Mouse (Mus musculus): Measurements from ENCODE around the gene Stard3. TPM values are rescaled to one million over a fixed set of nuclear protein-coding genes. Genes with fewer than 3 reads are reported as not detected.

Stard3 gene
- polyA plus RNA-seq, 1 experiment from 2014 or later = 28.9 TPM

DNA sequence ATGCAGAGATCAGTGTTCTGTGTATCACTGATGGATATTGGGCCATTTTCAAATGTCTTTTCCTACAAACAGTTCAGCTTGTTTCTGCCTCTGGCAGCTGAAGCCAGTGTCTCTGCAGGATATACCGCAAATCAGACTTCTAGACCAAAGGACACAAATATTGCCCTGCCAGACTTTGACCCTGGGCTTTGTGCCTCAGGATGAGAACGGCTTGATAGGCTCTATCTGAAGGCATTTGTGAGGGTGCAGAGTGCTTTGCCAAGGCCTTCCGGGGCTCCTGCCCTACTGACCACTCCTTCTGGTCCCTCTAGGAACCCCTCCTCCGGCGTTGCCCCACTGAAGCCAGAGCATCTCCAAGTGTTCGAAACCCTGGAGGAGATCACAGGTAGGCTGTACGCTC lies 68.4 kb downstream of the Stard3 start:
- H3K9me3 ChIP-seq (ENCODE audit: control insufficient read depth, low read length) = no peaks in the 10 kb centered on the region
- no peak overlapping the region for H3K27ac ChIP-seq (ENCODE audit: low read depth, low read length)
- H3K9ac ChIP-seq (ENCODE audit: low read depth, low read length) = no peak overlapping the region
- WGBS = 84% methylated on average over 7 of the region's 7 CpGs
- H3K4me3 ChIP-seq (ENCODE audit: low read depth, low read length) = no peak overlapping the region
- no peak overlapping the region for H3K4me2 ChIP-seq
- ATAC-seq (replicated peaks; ENCODE audit: low FRiP score) = no peak
- no peaks in the 10 kb centered on the region; the same call in 1 of the 2 replicates for H3K36me3 ChIP-seq (ENCODE audit: control insufficient read depth, insufficient read depth, low read length)
- no peaks in the 10 kb centered on the region for H3K4me1 ChIP-seq (replicated peaks; ENCODE audit: control insufficient read depth, insufficient read depth, low read length)
- H3K27me3 ChIP-seq (replicated peaks; ENCODE audit: control insufficient read depth, insufficient read depth, low read length) = no peaks in the 10 kb centered on the region
- no peak for DNase-seq (ENCODE audit: low spot score)

DNA sequence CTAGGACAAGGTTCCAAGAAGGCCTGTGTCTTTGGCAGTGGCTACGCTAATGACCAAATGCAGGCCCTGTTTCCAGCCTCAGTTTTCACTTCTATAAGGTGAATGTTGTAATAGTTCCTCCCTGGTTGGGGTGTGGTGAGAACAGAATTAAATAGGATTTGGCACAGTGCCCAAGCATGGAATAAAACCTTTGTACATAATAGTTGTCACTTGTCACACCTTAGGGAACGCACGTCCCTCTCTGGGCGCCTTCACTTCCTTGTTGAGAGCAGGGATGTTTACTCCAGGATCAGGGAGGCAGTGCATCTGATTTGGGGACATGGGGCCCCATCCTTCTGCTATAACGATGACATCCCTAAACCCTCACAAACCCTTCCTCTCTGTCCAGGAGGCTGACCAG lies 70.3 kb downstream of the Stard3 start:
- Histone ChIP-seq H3K4me1 (replicated peaks; ENCODE audit: control insufficient read depth, insufficient read depth, low read length) (no peaks in the 10 kb centered on the region), H3K27ac (ENCODE audit: low read depth, low read length) (no peak overlapping the region), H3K4me2 (no peak overlapping the region), H3K27me3 (replicated peaks; ENCODE audit: control insufficient read depth, insufficient read depth, low read length) (no peaks in the 10 kb centered on the region), H3K9me3 (ENCODE audit: control insufficient read depth, low read length) (no peaks in the 10 kb centered on the region), H3K9ac (ENCODE audit: low read depth, low read length) (no peak overlapping the region), H3K36me3 (ENCODE audit: control insufficient read depth, insufficient read depth, low read length) (no peaks in the 10 kb centered on the region; the same call in 1 of the 2 replicates), H3K4me3 (ENCODE audit: low read depth, low read length) (no peak overlapping the region)
- DNase-seq (ENCODE audit: low spot score) (no peak), ATAC-seq (replicated peaks; ENCODE audit: low FRiP score) (no peak)
- WGBS = 82% methylated on average over 5 of the region's 5 CpGs

Other genes starting within 250 kb of the Stard3 start
- 10.8 and 13.8 TPM in 2 replicates for gene Fbxl20, start 208.0 kb upstream of the Stard3 start, polyA plus RNA-seq (2014; fragmentation: Nextera tagmentation; extraction: Ambion mirVana)
- gene Med1, start 165.1 kb upstream of the Stard3 start, polyA plus RNA-seq (2014; fragmentation: Nextera tagmentation; extraction: Ambion mirVana) = 61.1 and 61.4 TPM in 2 replicates
- 9.8 and 13.5 TPM in 2 replicates for gene Cdk12, start 155.3 kb upstream of the Stard3 start, polyA plus RNA-seq (2014; fragmentation: Nextera tagmentation; extraction: Ambion mirVana)
- 0.10 and 0.18 TPM in 2 replicates for gene Neurod2, start 28.7 kb upstream of the Stard3 start, polyA plus RNA-seq (2014; fragmentation: Nextera tagmentation; extraction: Ambion mirVana)
- gene Ppp1r1b, start 10.0 kb upstream of the Stard3 start, polyA plus RNA-seq (2014; fragmentation: Nextera tagmentation; extraction: Ambion mirVana) = 0.38 TPM in 1 of 2 replicates, not detected in the other
- gene Tcap, start 25.4 kb downstream of the Stard3 start, polyA plus RNA-seq (2014; fragmentation: Nextera tagmentation; extraction: Ambion mirVana) = 0.65 and 0.89 TPM in 2 replicates
- gene Pnmt, start 28.1 kb downstream of the Stard3 start, polyA plus RNA-seq (2014; fragmentation: Nextera tagmentation; extraction: Ambion mirVana) = 0.53 and 0.88 TPM in 2 replicates
- gene Pgap3, start 42.1 kb downstream of the Stard3 start, polyA plus RNA-seq (2014; fragmentation: Nextera tagmentation; extraction: Ambion mirVana) = 6.4 and 8.5 TPM in 2 replicates
- 12.4 and 13.5 TPM in 2 replicates for gene Erbb2, start 54.1 kb downstream of the Stard3 start, polyA plus RNA-seq (2014; fragmentation: Nextera tagmentation; extraction: Ambion mirVana)
- 99.4 and 100 TPM in 2 replicates for gene Mien1, start 80.6 kb downstream of the Stard3 start, polyA plus RNA-seq (2014; fragmentation: Nextera tagmentation; extraction: Ambion mirVana)
- gene Grb7, start 88.0 kb downstream of the Stard3 start, polyA plus RNA-seq (2014; fragmentation: Nextera tagmentation; extraction: Ambion mirVana) = 33.2 and 34.1 TPM in 2 replicates
- 0.04 and 0.32 TPM in 2 replicates for gene Ikzf3, start 187.7 kb downstream of the Stard3 start, polyA plus RNA-seq (2014; fragmentation: Nextera tagmentation; extraction: Ambion mirVana)
- 0.40 and 0.42 TPM in 2 replicates for gene Zpbp2, start 192.7 kb downstream of the Stard3 start, polyA plus RNA-seq (2014; fragmentation: Nextera tagmentation; extraction: Ambion mirVana)
- 10.9 and 11.7 TPM in 2 replicates for gene Ormdl3, start 229.0 kb downstream of the Stard3 start, polyA plus RNA-seq (2014; fragmentation: Nextera tagmentation; extraction: Ambion mirVana)
- gene Lrrc3c, start 239.9 kb downstream of the Stard3 start, polyA plus RNA-seq (2014; fragmentation: Nextera tagmentation; extraction: Ambion mirVana) = not detected in 2 replicates

All from liver, embryonic 11.5 days (tissue).